Mouse (Mus musculus) embryonic fibroblast, embryonic 13.5 days (primary cell): ENCODE results near the gene Gm42674. TPM values are rescaled to one million over a fixed set of nuclear protein-coding genes. Genes with fewer than 3 reads are reported as not detected.
A peak's percentile ranks its signal among the peaks of the same experiment; 100 is the strongest.

Experiments
- H3K27ac ChIP-seq: 2 replicates; pipeline ENCODE4 v1.5.1; 2012; ENCODE audit warnings: low read length, control low read depth, inconsistent platforms; ENCODE audit not compliant: insufficient read depth
- H3K4me1 ChIP-seq: 2 replicates; pipeline ENCODE4 v1.6.1; 2011; ENCODE audit warnings: low read length; ENCODE audit not compliant: control insufficient read depth, insufficient read depth
- H3K4me3 ChIP-seq: 2 replicates; pipeline ENCODE4 v1.5.1; 2011; ENCODE audit warnings: mild to moderate bottlenecking, control low read depth, low read length; ENCODE audit not compliant: insufficient read depth
- CTCF ChIP-seq: IDR thresholded peaks from 2 replicates; pipeline ENCODE4 v1.5.1; 2011; ENCODE audit warnings: mild to moderate bottlenecking, control low read depth, low read length, moderate library complexity, borderline replicate concordance; ENCODE audit not compliant: insufficient read depth
- POLR2A ChIP-seq: IDR thresholded peaks from 2 replicates; pipeline ENCODE4 v1.6.1; 2011; ENCODE audit warnings: low read depth, mild to moderate bottlenecking, control low read depth, low read length, moderate library complexity
- polyA plus RNA-seq: library from polyadenylated mRNA; stranded (reverse); fragments of >200 nt; gene quantifications from 2 replicates; pipeline ENCODE4 v1.2.4, GENCODE M21; 2011; ENCODE audit warnings: low read depth; ENCODE audit not compliant: missing spikeins, insufficient read length

The Gm42674 gene
- polyA plus RNA-seq, 1 experiment, result not detected

- TF ChIP-seq CTCF (no peak), POLR2A (no peak)
- Histone ChIP-seq H3K4me3 (no peak overlapping the region), H3K4me1 (peaks cover 7% of the 10 kb centered on the region; the same call in 1 of the 2 replicates), H3K27ac (no peak overlapping the region)
Measured at GRCm38 (mm10) chr3:90595556-90595955, 6.1 kb upstream of the Gm42674 start.

- no peak overlapping the region for H3K4me3 ChIP-seq
- no peak for TF ChIP-seq CTCF
- TF ChIP-seq POLR2A, result no peak
- peaks cover 17% of the 10 kb centered on the region for H3K4me1 ChIP-seq
- no peak overlapping the region for H3K27ac ChIP-seq
Measured at GRCm38 (mm10) chr3:90596810-90597209, 4.9 kb upstream of the Gm42674 start.

- H3K4me3 ChIP-seq, result no peak overlapping the region
- H3K27ac ChIP-seq, result peak overlapping the region; percentile 38
- no peak for TF ChIP-seq CTCF
- H3K4me1 ChIP-seq, result peaks cover 19% of the 10 kb centered on the region
Measured at GRCm38 (mm10) chr3:90597736-90598135, 4.0 kb upstream of the Gm42674 start.

GRCm38 (mm10) chr3:90598212-90598611 is 3.5 kb upstream of the Gm42674 start:
- no peak for TF ChIP-seq POLR2A
- TF ChIP-seq CTCF, result no peak
- Histone ChIP-seq H3K27ac (peak overlapping the region; percentile 38), H3K4me3 (no peak overlapping the region), H3K4me1 (peaks cover 21% of the 10 kb centered on the region)

- no peak for TF ChIP-seq CTCF
- TF ChIP-seq POLR2A, result no peak
- Histone ChIP-seq H3K27ac (no peak overlapping the region), H3K4me1 (peaks cover 24% of the 10 kb centered on the region), H3K4me3 (no peak overlapping the region)
Measured at GRCm38 (mm10) chr3:90599401-90599800, 2.3 kb upstream of the Gm42674 start.

GRCm38 (mm10) chr3:90600036-90600435 is 1.7 kb upstream of the Gm42674 start:
- peaks cover 29% of the 10 kb centered on the region for H3K4me1 ChIP-seq
- peak overlapping the region; percentile 63 for H3K27ac ChIP-seq
- TF ChIP-seq CTCF, result no peak
- TF ChIP-seq POLR2A, result no peak
- H3K4me3 ChIP-seq, result no peak overlapping the region

GRCm38 (mm10) chr3:90600458-90601195 is 1.1 kb upstream of the Gm42674 start:
- H3K4me1 ChIP-seq, result peaks cover 35% of the 10 kb centered on the region
- no peak overlapping the region for H3K4me3 ChIP-seq
- peak overlapping the region; percentile 63 for H3K27ac ChIP-seq
- no peak for TF ChIP-seq POLR2A
- TF ChIP-seq CTCF, result no peak

GRCm38 (mm10) chr3:90603623-90604022 is 1.9 kb downstream of the Gm42674 start, which contains the start of gene S100a4:
Gene S100a4, plus strand, starts transcription at chr3:90603771.
- Histone ChIP-seq H3K27ac (peak within 1 kb of the TSS; percentile 97), H3K4me3 (peak within 1 kb of the TSS; percentile 18), H3K4me1 (peaks cover 42% of the 10 kb centered on the region)
- TF ChIP-seq CTCF (no peak), POLR2A (peak; percentile 77)

GRCm38 (mm10) chr3:90604416-90604815 is 2.7 kb downstream of the Gm42674 start:
- Histone ChIP-seq H3K4me1 (peaks cover 42% of the 10 kb centered on the region), H3K27ac (peak overlapping the region; percentile 97), H3K4me3 (peak overlapping the region; percentile 18)
- TF ChIP-seq POLR2A (peak; percentile 49; the same call in 1 of the 2 replicates), CTCF (no peak)

- Histone ChIP-seq H3K4me1 (peaks cover 40% of the 10 kb centered on the region), H3K27ac (peak overlapping the region; percentile 97), H3K4me3 (peak overlapping the region; percentile 12)
- TF ChIP-seq POLR2A, result no peak
- TF ChIP-seq CTCF, result no peak
Measured at GRCm38 (mm10) chr3:90605049-90605448, 3.3 kb downstream of the Gm42674 start.
